Mouse (Mus musculus): ENCODE data around the gene Hs3st3a1. TPM values are rescaled to one million over a fixed set of nuclear protein-coding genes. Genes with fewer than 3 reads are reported as not detected.

Gene Hs3st3a1
- total RNA-seq, 2 experiments from 2014 or later, result 0.25 to 0.56 TPM

DNA sequence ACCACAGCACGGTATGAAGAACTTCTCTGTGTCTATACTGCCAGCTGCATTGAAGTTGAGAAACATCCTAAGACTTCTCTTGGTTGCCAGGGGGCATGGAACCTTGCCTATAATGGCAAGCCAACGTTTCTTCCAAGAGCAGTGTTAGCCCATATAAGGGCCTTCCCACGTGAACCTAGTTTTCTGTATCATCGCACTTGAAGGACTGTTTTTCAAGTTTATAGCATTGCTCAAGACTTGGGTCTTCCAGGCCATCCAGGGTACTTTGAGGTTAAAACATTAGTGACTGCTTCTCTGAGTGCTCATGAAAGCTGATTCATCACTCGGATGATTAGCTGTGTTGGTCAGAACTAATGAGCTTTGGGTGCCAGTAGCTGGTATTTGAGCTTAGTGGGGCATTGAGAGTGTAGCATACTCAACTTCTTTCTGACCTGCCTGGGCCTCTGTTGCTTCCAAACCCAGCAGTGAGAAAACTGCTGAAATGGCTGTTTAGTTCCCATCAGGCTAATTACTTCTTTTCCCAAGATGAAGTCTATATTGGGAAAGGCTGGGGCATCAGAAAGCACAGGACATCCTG lies 65.5 kb downstream of the Hs3st3a1 start:
- Histone ChIP-seq H3K27ac (peak overlapping the region; percentile 60; the same call in 1 of the 2 replicates), H3K4me3 (no peak overlapping the region)
- no peak for TF ChIP-seq CTCF (conservative IDR thresholded peaks at IDR 0.05)
- peak in 1 of 2 experiments; percentile 20 for DNase-seq (ENCODE audit: low spot score in 2 of 2)

DNA sequence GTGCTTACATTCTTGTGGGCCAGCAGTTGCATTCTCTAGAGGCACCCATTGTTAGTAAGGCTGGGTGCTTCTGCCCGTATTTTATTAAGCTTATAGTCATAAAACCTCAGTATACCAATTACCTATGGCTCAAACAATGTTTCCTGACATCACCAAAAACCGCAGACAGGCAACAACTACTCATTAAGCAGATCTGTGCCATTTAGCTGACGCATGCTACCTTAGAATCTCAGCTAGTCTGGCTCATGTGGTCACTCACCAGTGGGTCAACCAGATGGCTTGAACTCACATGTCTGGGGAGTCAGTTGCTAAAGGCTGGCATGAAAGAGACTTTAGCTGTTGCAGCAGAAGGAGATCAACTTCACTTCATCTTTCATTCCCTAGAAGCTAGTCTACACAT lies 67.9 kb downstream of the Hs3st3a1 start:
- no peak for DNase-seq (ENCODE audit: low spot score in 2 of 2)
- no peak overlapping the region for H3K4me3 ChIP-seq
- no peak for TF ChIP-seq CTCF (conservative IDR thresholded peaks at IDR 0.05)
- H3K27ac ChIP-seq, result no peak overlapping the region

DNA sequence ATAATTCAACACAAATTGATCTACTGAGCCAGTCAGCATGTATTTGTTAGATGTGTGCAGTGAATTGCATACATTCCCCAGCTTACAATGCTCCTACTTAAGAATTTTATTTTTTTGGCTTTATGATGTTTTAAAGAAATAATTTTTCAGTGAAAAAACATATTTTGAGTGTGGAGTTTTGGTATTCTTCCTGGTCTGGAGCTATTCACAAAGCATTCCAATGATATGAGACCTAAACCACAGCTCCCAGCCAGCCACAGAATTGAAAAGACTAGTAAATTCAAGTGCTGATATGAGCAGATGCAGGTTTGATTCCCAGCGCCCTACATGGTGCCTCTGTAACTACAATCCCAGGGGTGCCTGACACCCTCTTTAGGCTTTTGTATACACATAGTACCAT lies 70.8 kb downstream of the Hs3st3a1 start:
- no peak for DNase-seq (ENCODE audit: low spot score in 2 of 2)
- H3K27ac ChIP-seq, result no peak overlapping the region
- H3K4me3 ChIP-seq, result no peak overlapping the region
- no peak for TF ChIP-seq CTCF (conservative IDR thresholded peaks at IDR 0.05)

DNA sequence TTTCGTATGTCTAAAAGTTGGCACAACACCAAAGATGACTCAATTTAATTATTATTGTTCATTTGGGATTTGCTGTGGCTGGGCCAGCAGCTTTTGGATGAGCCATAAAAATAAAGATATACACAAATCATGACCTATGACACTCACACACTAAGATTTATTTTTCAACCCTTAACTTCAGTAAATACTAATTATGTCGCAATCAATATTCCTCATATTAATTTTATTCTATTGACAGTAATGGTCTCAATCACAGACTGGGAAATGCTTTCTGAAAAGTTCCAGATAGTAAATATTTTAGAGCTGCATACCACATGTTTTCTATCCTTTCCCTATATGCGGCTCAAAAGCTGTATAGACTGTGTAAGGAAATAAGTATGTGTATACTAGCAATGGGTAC lies 71.9 kb downstream of the Hs3st3a1 start:
- no peak for TF ChIP-seq CTCF (conservative IDR thresholded peaks at IDR 0.05)
- no peak for DNase-seq (ENCODE audit: low spot score in 2 of 2)
- H3K4me3 ChIP-seq, result no peak overlapping the region
- H3K27ac ChIP-seq, result no peak overlapping the region

DNA sequence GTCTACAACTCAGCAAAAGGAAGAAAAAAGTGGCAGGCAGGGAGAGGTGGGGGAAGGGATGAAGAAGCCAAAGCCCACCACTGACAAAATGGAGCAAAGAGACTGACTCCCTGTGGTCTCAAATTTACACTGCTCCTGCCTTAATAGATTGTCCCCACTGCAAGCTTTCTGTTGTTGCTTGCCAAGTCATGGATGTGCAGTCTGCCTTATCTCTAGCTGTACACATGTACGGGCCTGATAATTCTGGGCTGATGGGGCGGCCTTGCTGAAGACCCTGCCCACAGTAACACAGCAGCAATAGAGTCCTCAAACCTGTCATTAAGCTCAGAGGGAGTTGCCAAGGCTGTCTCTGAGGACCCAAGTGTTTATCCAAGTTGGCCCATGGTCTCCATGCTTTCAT lies 74.0 kb downstream of the Hs3st3a1 start:
- no peak for TF ChIP-seq CTCF (conservative IDR thresholded peaks at IDR 0.05)

DNA sequence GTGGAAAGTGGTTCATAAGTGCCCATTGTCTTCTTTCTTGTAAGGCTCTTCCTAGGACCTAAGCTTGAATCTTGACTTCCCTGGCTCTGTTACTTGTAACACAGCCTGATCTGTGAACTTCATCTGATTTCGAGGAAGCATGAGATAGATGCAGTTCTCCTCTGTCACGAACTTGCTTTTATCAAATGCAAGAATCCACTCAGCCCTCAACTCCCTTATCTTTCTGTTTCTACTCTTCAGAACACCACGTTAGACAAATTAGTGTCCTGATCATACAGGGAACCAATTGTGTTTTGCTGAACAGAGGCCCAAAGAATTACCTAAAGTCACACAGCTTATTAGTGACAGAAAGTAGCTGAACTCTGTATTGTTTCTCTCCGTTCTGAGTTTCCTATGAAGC lies 77.2 kb downstream of the Hs3st3a1 start:
- no peak overlapping the region for H3K4me3 ChIP-seq
- DNase-seq (ENCODE audit: low spot score in 2 of 2), result no peak
- no peak overlapping the region for H3K27ac ChIP-seq
- no peak for TF ChIP-seq CTCF (conservative IDR thresholded peaks at IDR 0.05)

More for the DNA sequence above, 74.0 kb downstream of the Hs3st3a1 start:
- no peak overlapping the region for H3K4me3 ChIP-seq
- no peak overlapping the region for H3K27ac ChIP-seq
- no peak for DNase-seq (ENCODE audit: low spot score in 2 of 2)

DNA sequence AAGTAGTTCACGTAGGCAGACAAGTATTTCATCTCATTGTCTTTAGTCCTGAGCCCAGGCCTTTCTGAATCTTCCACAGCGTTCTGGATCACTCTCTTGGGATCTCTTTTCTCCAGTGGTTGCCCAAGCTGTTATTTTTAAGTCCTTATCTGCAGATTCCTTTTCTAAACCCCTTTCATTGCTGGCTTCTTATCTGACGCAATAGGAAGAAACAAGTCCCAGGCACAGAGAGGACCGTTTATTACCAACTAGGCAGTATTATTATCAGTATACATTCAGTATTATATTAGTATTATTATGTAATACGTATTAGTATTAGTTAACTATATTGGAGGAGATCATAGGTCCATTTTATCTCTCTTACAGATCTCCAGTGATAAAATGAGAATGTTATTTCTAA lies 78.3 kb downstream of the Hs3st3a1 start:
- H3K4me3 ChIP-seq, result no peak overlapping the region
- DNase-seq (ENCODE audit: low spot score in 2 of 2), result no peak
- TF ChIP-seq CTCF (conservative IDR thresholded peaks at IDR 0.05), result no peak
- H3K27ac ChIP-seq, result no peak overlapping the region

DNA sequence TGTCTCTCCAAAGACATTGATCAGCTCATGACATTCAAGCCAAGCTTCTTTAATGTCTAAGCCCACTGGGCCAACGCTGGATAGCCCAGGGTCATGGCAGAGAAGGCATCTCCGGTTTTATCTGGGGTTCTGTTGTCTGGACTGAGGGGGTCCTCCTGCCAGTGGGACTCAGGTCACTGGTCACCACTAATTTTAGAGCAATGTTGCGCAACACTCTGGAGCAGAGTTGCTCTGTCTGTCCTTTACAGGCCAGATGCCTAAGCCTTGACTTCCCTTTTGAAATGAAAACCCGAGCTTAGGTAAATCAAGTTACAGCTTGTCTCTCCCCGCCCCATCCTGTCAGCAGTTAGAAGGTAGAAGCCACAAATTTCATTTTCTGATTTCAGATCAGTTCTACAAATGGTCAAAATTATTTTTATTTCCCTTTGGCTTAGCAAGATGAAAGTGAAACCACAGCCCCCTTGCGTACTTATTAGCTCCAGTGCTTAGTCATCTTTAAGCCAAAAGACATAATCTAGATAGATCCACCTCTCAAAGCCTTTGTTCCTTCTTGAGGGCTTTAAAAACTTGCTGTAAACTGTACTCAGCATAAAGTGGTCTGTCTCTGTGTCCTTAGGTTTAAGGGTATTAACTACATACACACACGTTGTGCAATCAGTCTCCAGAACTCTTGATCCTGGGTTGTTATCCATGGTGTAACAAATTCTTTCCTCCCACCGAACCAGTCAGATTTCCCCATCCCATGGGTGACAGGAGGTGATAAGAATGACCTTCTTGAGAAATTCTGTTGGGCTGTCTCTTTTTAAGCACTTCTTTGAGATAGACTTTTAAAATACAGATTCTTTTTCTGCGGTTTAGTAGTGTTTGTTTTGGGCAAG lies 81.8 kb downstream of the Hs3st3a1 start:
- no peak for DNase-seq (ENCODE audit: low spot score in 2 of 2)
- H3K4me3 ChIP-seq, result no peak overlapping the region
- no peak for TF ChIP-seq CTCF (conservative IDR thresholded peaks at IDR 0.05)
- H3K27ac ChIP-seq, result no peak overlapping the region

DNA sequence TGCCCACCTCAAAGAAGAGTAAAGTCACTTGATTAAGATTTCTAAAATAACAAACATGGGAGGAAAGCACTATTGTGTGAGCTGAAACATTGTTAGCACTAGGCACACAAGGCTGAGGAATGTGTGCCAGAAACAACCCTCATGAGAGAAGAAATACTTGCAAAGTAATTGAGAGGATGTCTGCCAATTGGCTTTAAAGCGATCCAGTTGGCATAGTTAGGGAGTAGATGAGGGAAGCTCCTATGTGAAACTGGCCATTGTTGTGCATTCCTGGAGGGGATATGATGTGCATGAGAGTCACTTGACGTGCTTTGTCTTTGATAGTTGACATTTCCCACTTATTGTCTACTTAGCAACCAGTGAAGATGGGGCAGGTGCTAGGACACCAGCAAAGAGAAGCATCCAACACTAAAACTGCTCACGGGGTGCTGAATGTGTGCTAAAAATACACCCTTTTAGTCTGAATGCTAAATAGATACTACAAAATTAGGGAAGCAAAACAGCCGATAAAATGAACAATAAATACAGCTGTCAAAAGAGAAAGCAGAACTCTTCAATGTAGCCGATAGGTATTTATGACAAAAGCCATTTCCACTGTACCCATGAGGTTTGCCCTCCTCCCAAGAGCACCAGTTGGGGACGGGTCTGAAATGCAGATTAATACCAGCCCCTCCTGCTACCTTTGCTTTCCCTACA lies 83.2 kb downstream of the Hs3st3a1 start:
- peak in 1 of 2 experiments; percentile 8 for DNase-seq (ENCODE audit: low spot score in 2 of 2)
- TF ChIP-seq CTCF (conservative IDR thresholded peaks at IDR 0.05), result no peak
- no peak overlapping the region for H3K4me3 ChIP-seq
- H3K27ac ChIP-seq, result no peak overlapping the region

DNA sequence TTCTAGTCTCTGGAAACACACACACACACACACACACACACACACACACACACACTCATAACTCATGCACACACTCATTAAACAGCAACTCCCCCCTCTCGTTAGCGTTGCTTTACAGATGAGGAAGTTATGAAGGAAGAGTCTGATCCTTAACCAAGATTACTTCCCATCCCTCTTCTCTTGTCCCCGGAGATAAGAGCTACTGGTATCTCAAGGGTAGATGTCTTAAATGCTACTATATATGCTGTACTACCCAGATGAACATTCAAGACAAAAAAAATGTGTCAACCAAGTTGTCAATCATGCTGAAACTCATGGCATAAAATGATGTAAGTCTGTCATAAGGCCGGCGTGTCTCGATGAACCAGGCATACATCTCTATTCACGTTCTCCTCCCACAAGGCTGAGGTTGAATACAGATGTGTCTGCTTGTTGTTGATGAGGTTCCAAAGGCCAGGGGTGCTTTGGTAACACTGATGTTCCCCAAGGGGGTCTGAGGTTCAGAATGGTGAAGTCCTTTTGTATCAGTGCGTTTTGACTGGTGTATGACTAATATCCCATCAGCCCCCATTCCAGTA lies 89.0 kb downstream of the Hs3st3a1 start:
- no peak for DNase-seq (ENCODE audit: low spot score in 2 of 2)
- H3K4me3 ChIP-seq, result no peak overlapping the region
- TF ChIP-seq CTCF (conservative IDR thresholded peaks at IDR 0.05), result no peak

DNA sequence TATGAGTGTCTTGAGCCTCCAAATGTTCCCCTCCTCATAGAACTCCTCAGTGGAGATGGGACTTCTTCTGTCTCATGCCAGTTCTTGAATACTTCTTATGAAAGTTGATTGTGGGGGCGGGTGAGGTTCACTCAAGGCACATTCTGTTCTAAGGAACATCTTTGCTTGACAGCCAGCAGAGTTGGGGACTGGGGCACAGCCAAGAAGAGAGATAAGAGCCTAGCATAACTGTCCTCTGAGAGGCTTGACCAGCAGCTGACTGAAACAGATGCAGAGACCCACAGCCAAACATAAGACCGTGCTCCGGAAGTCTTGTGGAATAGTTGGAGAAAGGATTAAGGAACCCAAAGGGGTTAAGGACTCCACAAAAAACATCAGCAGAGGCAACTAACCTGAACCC lies 102.1 kb downstream of the Hs3st3a1 start:
- DNase-seq (ENCODE audit: low spot score in 2 of 2), result no peak
- no peak for TF ChIP-seq CTCF (conservative IDR thresholded peaks at IDR 0.05)
- Histone ChIP-seq H3K4me3 (no peak overlapping the region), H3K27ac (no peak overlapping the region)

More for the DNA sequence above, 89.0 kb downstream of the Hs3st3a1 start:
- no peak overlapping the region for H3K27ac ChIP-seq

DNA sequence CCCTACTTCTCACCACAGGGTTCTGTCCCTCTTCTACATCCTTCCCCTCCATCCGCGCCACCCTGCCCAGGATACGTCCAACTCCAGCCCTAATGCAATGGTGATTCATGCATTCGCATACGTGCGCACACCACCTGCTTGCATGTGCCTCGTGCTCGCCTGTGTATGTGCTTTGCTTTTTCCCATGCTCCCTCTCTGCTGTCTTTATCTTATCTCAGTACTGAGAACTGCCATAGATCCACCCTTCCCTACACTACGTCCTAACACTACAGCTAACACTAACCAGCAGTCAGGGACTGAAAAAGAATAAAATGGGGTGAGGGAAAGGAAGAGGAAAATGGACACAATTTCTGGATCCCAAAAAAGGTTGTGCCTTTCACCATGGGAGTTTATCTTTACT lies 106.7 kb downstream of the Hs3st3a1 start:
- no peak overlapping the region for H3K27ac ChIP-seq
- DNase-seq (ENCODE audit: low spot score in 2 of 2), result no peak
- no peak overlapping the region for H3K4me3 ChIP-seq
- TF ChIP-seq CTCF (conservative IDR thresholded peaks at IDR 0.05), result no peak

DNA sequence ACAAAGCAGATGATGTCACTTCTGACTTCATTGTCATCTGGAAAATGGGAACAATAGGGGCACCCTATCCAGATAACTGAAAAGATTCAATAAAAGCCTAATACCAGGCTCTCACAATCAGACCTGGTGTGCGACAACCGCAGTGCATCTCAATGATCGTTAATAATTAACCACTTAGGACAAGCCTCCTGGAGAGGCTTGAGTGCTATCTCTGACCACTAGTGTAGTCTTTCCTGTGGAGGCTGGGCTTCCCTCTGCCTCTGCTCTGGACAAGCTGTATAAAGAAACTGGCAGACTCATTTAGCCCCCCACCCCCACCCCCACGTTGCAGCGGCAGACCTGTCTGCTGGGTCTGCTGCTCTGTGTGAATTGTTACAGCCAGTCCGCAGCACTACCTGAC lies 107.2 kb downstream of the Hs3st3a1 start:
- no peak for DNase-seq (ENCODE audit: low spot score in 2 of 2)
- Histone ChIP-seq H3K4me3 (no peak overlapping the region), H3K27ac (no peak overlapping the region)
- TF ChIP-seq CTCF (conservative IDR thresholded peaks at IDR 0.05), result no peak
